Mouse (Mus musculus): ENCODE results near the gene Coro1b.

The Coro1b gene

DNA sequence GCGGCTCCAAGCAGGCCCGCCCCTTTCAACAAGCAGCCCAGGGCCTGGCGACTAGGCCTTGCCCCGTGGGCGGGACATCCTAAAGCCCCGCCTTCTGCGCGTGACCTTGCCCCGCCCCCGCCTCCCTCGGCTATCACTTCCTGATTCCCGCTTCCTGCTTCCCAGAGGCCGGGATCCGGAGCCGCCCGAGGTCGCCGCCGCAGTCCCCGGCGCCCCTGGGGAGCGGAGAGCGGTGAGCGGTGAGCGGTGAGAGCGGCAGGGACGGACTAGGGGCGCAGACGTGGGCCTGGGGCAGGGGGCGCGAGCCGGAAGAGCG lies at the start of gene Coro1b:
Coro1b (plus strand) TSS at position 129 of the 316 bp plus-strand sequence.
- DNase-seq (ENCODE audit: extremely low read depth, low read depth, low spot score), result no peak

DNA sequence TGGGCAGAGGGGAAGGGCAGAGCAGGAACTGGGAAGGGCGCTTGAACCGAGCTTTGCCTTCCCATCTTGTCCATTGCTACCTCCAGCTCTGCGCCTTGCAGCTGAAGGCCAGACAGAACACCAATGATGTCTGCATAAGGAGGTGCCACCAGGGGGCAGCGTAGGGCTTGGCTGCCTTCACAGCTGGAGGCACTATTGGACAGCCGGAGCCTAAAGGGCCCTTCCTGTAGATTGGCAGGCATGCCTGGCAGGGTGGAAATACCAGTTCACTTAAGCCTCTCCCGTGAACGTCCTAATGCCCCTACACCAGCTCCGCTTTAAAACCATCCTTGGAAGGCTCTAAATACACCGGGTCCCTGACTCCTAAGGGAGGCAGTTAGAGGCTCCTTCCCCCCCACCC lies 49.4 kb upstream of the Coro1b start:
- DNase-seq (ENCODE audit: extremely low read depth, low read depth, low spot score), result no peak

DNA sequence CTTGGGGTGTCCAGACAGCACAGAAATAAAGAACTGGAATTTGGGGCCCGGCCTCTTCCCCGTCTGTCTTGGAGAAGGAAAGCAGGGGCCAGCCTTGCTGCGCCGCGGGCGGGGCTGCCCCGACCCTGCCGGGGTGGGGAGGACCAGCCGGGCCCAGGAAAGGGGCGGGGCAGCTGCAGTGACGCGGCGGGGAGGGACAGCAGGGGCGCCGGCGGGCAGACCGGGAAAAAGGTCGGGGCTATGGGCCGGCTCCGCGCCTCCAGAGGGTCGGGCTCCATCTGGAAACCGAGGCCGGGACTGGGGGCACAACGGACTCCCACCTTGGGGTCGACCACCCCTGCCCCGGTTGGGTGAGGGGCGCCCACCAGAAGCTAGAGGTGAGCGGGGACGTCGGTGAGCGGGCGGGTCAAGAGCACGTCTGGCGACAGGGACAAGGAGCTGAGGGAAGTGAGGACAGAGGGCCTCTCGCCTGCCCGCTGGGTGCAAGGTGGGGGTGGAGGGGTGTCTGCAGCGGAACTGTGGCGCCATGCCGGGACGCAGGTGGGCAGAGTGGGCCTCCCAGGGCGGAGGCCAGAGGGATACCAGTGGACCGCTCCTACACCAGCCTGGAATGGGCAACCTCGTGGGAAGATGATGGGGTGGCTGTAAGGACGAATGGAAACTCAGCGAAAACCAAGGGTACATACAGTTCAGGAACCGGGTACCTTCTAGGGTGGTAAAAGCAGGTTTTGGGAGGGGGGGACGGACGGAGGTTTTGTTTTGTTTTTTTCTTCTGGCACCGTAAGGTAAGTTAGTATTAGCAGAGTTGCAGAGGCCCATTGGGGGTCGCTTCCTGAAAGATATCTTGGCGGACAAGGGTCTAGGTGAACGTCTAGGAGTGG lies 48.3 kb upstream of the Coro1b start, which contains the start of gene Pitpnm1:
Pitpnm1 (plus strand) TSS at position 162 of the 881 bp plus-strand sequence.
- no peak for DNase-seq (ENCODE audit: extremely low read depth, low read depth, low spot score)

DNA sequence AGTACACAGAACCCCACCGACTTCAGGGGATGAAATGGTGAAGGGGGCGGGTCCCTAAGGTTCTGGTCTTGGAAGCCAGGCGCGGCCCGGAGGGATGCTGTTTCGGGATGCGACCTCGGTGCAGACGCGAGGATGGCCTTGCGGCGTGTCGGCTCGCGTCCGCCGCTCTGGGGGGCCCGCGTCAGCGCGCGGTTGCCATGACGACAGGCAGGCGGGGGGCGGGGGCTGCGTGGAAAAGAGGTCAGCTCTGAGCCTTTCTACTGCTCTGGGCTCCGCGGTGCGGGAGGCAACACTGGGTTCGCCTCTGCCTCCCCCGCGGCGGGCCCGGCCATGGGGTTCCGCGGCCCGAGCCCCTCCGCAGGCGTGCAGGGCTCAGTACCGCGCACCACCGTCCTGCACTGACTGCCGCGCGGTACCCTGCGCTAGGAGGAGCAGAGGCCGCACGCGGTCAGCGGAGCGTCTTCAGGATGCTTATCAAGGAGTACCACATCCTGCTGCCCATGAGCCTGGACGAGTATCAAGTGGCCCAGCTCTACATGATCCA lies 47.6 kb upstream of the Coro1b start:
- DNase-seq (ENCODE audit: extremely low read depth, low read depth, low spot score), result no peak

DNA sequence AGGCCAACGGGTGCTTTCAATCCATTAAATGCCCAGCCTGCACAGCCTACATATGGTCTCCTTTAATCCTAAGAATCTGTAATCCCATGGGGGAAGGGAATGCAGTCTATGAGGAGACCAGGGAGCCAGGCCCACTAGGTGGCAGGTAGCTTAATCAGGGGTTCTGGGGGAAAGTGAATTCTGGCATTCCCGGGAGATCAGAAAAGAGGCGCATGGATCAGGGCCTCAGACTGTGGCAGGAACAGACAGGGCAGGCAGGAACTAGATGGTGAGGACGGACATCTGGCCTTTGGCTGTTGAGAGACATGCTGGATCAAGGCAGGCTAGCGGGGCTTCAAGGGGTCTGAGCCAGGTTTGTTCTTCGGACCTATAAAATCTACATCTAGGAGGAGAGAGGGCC lies 47.0 kb upstream of the Coro1b start:
- no peak for DNase-seq (ENCODE audit: extremely low read depth, low read depth, low spot score)

DNA sequence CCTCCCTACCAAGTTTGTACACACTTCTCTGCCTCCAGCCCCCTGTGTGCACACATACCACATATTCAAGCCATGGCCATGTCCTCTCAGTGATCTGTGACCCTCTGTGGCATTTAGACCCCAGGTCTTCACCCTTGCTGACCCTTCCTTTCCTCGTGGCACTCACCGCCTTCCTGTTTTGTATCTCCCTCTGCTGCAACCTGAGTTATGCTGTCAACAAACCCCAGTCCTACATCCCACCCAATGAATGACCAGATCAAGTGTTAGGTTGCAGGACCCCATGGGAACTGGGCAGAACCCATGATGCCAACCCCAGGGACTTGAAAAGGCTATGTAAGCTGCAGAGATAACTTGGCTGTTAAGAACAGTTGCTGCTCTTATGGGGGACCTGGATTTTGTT lies 46.4 kb upstream of the Coro1b start:
- no peak for DNase-seq (ENCODE audit: extremely low read depth, low read depth, low spot score)

DNA sequence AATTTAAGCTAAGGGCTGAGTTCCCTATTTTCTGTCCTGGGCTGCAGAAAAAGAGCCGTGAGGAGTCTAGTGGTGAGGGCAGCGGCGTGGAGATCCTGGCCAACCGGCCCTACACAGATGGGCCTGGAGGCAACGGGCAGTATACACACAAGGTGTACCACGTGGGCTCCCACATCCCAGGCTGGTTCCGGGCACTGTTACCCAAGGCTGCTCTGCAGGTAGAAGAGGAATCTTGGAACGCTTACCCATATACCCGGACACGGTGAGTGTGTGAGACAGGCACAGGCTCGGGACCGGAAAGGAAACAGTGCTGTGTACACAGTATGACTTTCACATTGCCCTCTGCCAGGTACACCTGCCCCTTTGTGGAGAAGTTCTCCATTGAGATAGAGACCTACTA lies 45.8 kb upstream of the Coro1b start:
- no peak for DNase-seq (ENCODE audit: extremely low read depth, low read depth, low spot score)

DNA sequence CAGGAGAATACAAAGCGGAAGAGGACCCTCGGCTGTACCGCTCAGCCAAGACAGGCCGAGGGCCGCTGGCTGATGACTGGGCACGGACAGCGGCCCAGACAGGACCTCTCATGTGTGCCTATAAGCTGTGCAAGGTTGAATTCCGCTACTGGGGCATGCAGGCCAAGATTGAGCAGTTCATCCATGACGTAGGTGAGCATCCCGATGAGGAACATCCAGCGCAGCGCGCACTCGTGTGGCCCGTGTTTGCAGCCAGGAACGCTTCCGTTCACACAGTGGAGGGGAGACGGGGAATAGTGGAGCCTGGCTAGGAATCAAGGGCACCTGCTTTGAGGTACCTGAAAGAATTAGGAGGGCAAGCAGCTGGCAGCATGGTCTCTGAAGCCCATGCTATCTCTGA lies 45.1 kb upstream of the Coro1b start:
- no peak for DNase-seq (ENCODE audit: extremely low read depth, low read depth, low spot score)

DNA sequence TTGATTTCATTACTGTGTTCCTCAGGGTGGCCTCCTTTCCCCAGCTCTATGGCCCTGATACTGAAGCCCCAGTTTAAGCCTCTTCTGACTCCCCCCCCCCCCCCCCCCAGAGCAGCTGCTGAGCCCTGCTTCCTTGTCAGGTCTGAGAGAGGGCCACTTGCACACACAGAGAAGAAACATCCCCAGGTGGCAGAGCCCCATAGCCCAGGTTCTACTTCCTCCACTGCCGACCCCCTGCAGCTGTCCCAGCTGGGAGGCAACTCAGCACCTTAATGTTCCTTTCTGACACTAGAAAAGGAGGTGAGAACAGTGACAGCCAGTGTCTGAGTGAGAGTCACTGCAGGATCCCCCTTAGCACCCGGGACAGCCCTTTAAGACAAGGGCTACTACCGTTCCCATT lies 44.6 kb upstream of the Coro1b start:
- DNase-seq (ENCODE audit: extremely low read depth, low read depth, low spot score), result no peak

DNA sequence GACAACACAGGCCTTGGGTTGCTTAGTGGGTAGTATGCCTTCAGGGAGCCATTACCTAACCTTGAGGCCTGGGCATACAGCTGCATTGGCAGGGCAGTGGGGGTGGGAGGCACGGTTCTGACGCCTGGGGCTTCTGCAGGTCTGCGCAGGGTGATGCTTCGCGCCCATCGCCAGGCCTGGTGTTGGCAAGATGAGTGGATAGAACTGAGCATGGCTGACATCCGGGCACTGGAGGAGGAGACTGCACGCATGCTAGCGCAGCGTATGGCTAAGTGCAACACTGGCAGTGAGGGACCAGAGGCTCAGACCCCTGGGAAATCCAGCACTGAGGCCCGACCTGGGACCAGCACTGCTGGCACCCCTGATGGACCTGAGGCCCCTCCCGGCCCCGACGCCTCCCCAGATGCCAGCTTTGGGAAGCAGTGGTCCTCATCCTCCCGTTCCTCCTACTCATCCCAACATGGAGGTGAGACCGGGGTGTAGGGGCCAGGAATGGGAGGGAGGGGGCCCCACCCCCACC lies 43.7 kb upstream of the Coro1b start:
- no peak for DNase-seq (ENCODE audit: extremely low read depth, low read depth, low spot score)

DNA sequence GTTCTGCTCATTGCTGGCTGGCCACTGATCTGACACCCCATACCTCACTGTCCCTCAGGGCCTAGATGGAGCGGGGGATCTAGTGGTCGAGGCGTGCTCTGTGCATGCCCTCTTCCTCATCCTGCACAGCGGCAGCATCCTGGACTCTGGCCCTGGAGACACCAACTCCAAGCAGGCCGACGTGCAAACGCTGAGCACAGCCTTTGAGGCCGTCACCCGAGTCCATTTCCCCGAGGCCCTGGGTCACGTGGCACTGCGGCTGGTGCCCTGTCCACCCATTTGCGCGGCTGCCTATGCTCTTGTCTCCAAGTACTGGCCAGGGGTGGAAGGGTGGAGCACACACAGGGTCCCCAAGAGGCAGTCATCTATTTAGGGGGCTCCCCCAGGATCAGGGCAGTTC lies 41.8 kb upstream of the Coro1b start:
- no peak for DNase-seq (ENCODE audit: extremely low read depth, low read depth, low spot score)

DNA sequence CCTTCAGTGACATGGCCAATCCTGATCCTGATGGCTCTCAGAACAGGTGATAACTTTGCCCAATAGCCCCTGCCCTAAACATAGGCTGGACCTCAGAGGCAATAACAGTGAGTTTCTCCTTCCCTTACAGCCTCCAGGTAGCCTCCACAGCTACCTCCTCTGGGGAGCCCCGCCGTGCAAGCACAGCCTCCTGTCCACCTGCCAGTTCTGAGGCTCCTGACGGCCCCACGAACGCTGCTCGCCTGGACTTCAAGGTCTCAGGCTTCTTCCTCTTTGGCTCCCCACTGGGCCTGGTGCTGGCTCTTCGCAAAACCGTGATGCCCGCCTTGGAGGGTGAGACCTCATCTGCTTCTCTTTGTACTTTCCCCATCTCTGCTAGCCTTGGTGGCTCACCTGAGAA lies 39.9 kb upstream of the Coro1b start:
- DNase-seq (ENCODE audit: extremely low read depth, low read depth, low spot score), result no peak

DNA sequence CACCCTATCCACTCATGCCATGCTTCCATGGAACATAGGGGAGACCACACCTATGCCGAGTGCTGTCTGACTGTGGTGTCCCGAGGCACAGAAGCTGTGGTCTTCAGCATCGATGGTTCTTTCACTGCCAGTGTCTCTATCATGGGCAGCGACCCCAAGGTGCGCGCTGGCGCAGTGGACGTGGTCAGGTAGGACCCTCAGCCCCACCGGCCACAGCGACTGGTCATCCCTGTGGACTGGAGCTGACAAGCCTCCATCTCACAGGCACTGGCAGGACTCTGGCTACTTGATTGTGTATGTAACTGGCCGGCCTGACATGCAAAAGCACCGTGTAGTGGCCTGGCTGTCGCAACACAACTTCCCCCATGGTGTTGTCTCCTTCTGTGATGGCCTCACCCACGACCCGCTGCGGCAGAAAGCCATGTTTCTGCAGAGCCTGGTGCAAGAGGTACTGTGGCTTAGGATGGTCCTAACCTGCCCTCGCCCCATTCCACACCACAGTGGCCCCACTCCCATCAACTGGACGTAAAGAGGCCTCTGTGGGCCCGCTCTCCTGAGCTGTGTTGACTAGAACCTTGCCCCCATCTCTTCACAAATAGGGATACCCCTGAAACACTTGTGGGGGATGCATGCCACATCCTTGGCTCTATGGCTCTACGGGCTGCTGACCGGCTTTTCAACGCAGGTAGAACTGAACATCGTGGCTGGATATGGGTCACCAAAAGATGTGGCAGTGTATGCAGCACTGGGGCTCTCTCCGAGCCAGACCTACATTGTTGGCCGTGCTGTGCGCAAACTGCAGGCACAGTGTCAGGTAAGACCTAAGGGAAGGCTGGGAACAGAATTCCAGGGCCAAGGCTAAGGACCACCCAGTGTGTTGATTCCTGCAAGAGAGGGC lies 36.1 kb upstream of the Coro1b start:
- DNase-seq (ENCODE audit: extremely low read depth, low read depth, low spot score), result no peak

DNA sequence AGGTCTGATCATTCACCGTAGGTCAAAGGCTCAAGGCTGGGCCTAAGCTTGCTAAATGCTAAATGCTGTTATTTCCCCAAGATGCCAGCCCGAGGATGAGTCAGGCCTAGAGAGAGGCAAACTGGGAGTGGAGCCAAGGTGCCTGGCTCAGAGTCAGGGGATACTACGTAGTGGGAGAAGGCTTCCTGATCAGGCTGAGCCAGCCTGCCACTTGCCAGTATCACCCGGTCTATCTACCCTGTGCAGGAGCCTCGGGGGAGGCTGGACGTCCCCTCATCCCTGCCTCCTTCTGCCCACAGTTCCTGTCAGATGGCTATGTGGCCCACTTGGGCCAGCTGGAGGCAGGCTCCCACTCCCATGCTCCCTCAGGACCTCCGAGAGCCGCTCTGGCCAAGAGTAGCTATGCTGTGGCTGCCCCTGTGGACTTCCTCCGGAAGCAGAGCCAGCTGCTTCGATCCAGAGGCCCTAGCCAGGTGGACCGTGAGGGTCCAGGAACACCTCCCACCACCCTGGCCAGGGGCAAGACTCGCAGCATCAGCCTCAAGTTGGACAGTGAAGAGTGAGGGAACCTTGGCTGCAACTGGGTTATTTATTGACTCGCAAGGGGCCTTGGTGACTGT lies 35.1 kb upstream of the Coro1b start:
- no peak for DNase-seq (ENCODE audit: extremely low read depth, low read depth, low spot score)

DNA sequence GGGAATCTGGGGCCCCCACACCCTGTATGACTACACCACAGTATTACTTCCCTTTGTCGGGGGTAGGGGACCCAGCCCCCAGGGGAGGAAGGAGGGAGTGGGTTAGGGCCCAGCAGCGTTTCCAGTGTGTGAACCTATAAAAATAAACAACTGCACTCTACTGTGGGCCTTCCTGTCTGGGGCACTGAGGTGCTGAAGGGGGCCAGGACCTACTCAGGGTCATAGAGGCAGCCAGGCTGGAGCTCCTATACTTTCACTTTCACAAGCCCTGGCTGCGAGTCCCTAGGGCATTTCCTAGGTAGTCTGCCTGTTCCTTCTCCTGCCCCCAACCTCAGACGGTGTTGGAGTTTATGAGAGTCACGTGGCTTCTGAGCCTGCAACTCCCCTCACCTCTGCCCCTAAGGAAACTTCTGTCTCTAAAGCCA lies 34.6 kb upstream of the Coro1b start:
- DNase-seq (ENCODE audit: extremely low read depth, low read depth, low spot score), result no peak

DNA sequence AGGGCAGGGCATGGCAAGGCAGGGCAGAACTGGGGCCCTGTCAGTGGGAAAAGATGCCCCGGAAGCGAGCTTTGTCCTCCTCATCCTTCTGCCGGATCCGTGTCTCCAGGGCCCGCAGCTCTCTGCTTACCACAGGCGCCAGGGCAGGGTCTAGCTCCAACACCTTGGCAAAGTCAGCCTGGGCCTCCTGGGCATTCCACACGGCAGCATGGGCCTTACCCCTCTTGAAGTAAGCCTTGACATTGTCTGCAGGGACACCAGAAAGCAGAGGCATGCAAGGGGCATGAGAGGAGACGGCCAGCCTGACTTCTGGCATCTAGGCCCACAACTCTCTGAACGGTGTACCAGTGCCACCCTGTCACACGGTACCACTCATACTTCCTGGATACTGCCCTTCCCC lies 33.9 kb upstream of the Coro1b start:
- no peak for DNase-seq (ENCODE audit: extremely low read depth, low read depth, low spot score)

DNA sequence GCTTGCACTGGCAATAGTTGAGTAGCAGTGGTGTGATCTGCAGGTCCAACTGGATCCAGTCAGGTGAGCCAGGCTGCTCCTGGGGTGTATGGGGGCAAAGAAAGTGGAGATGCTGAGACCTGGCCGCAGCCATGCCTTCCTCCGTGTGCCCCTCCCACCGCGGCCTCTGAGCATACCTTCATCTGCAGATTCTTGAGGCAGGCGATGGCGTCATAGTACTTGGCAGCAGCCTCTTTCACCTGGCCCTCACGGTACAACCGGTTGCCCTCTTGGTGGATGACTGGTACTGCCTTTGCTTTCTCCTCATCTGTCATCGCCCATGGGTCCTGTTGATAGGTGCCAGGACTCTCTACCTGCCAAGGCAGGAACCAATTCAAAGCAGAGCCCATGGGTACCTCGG lies 33.3 kb upstream of the Coro1b start:
- no peak for DNase-seq (ENCODE audit: extremely low read depth, low read depth, low spot score)

DNA sequence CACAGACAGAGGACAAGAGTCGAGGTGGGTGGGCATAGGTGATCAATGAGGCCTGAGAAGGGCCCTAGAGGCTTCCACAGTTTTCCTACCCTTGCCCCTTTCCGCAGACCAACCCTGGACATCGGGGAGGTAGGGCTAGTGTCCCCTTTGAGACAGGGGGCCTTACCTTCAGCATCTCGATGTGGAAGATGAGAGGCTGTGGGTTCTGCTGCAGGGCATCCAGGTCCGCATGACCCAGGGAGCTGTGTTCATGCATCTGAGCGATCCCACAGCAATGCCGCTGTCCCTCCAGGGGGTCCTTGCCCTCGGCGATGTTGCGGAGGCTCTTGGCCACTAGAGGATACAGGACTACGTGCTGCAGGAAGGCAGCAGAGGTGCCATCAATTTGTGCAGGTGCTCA lies 32.6 kb upstream of the Coro1b start:
- DNase-seq (ENCODE audit: extremely low read depth, low read depth, low spot score), result no peak

DNA sequence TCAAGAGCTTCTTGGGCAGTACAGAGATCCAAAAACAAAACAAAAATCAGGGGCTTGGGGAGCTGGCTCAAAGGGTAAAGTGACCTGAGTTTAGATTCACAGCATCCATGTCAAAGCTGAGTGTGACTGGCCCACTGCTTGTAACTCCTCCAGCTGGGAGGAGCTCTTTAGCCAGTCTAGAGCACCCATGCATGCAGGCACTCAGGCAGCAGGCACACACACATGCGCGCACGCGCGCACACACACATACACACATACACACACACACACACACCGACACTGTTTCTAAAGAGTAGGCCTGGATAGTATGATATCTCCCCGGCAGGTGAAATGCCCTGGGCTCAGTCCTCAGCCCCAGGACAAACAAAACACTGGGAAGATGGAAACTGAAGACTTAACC lies 31.4 kb upstream of the Coro1b start:
- DNase-seq (ENCODE audit: extremely low read depth, low read depth, low spot score), result no peak

DNA sequence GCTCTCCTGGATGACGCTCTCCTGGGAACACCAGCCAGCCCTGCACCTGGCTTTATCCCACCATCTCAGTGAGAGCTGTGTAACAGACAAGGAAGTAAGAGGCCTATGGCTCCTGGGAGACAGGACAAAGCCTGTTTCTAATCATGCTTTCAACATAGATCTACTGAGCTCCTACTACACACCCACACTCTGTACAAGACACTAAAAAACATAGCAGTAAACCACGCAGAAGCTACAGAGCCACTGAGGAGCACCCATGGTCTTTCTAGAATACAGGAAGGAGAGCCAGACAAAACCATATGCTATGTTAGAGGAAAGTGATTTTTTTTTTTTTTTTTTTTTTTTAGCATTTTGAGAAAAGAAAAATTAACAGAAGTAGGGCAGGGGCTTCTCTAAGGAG lies 30.1 kb upstream of the Coro1b start:
- no peak for DNase-seq (ENCODE audit: extremely low read depth, low read depth, low spot score)

All from fat pad, adult 2 months (tissue).